Mouse (Mus musculus) heart, embryonic 15.5 days (tissue): Measurements from ENCODE around the gene 2010111I01Rik. TPM values are rescaled to one million over a fixed set of nuclear protein-coding genes. Genes with fewer than 3 reads are reported as not detected.
A peak's percentile ranks its signal among the peaks of the same experiment; 100 is the strongest.

Experiments
- ATAC-seq: fragments of 200-750 bp; cut with Nextera tagmentation; replicated peaks from 2 replicates; pipeline ENCODE4 v1.8.0; 2017; ENCODE audit warnings: low read depth, moderate TSS enrichment; ENCODE audit not compliant: insufficient number of reproducible peaks, insufficient read depth, low FRiP score
- H3K27ac ChIP-seq: fragments of 300-500 bp; sonication (generic); 2 replicates; pipeline ENCODE4 v1.5.1; 2015; ENCODE audit warnings: mild to moderate bottlenecking, inconsistent platforms
- H3K27me3 ChIP-seq: fragments of 300-500 bp; sonication (generic); 2 replicates; pipeline ENCODE4 v1.6.1; 2015; ENCODE audit warnings: inconsistent platforms
- H3K36me3 ChIP-seq: fragments of 300-500 bp; sonication (generic); 2 replicates; pipeline ENCODE4 v1.6.1; 2015; ENCODE audit warnings: mild to moderate bottlenecking, inconsistent platforms
- H3K4me1 ChIP-seq: fragments of 300-500 bp; sonication (generic); replicated peaks from 2 replicates; pipeline ENCODE4 v1.6.1; 2015; ENCODE audit warnings: inconsistent platforms
- H3K4me2 ChIP-seq: fragments of 300-500 bp; sonication (generic); 2 replicates; pipeline ENCODE4 v1.6.1; 2015; ENCODE audit warnings: inconsistent platforms, mild to moderate bottlenecking, moderate library complexity
- H3K4me3 ChIP-seq: fragments of 300-500 bp; sonication (generic); 2 replicates; pipeline ENCODE4 v1.5.1; 2015; ENCODE audit warnings: mild to moderate bottlenecking, inconsistent platforms
- H3K9ac ChIP-seq: fragments of 300-500 bp; sonication (generic); 2 replicates; pipeline ENCODE4 v1.6.1; 2015; ENCODE audit warnings: mild to moderate bottlenecking, inconsistent platforms
- H3K9me3 ChIP-seq: fragments of 300-500 bp; sonication (generic); replicated peaks from 2 replicates; pipeline ENCODE4 v1.6.1; 2016; ENCODE audit warnings: inconsistent platforms
- WGBS: fragments of 180-500 bp; shearing (Covaris S2); methylation state at CpG from one replicate; pipeline ENCODE4 v1.1.7; 2015; ENCODE audit warnings: mixed read lengths; 5-methylcytosine and 5-hydroxymethylcytosine counted together
- polyA plus RNA-seq: library from polyadenylated mRNA; unstranded; fragments of >200 nt; fragmentation: Nextera tagmentation; extraction: Ambion mirVana; gene quantifications from 2 replicates; pipeline ENCODE4 v1.2.1, GENCODE M21; 2015

2010111I01Rik gene
- polyA plus RNA-seq, 1 experiment from 2014 or later, result 59.9 TPM

GRCm38 (mm10) chr13:63031244-63031643 lies 66.6 kb downstream of the 2010111I01Rik start:
- H3K4me1 ChIP-seq, result peaks cover 7% of the 10 kb centered on the region
- no peaks in the 10 kb centered on the region for H3K36me3 ChIP-seq
- no peak overlapping the region for H3K9ac ChIP-seq
- H3K9me3 ChIP-seq, result no peaks in the 10 kb centered on the region
- ATAC-seq, result no peak
- no peak overlapping the region for H3K4me3 ChIP-seq
- 40% methylated on average over 1 of the region's 1 CpGs for WGBS
- no peak overlapping the region for H3K27ac ChIP-seq
- no peak overlapping the region for H3K4me2 ChIP-seq
- H3K27me3 ChIP-seq, result no peaks in the 10 kb centered on the region

DNA sequence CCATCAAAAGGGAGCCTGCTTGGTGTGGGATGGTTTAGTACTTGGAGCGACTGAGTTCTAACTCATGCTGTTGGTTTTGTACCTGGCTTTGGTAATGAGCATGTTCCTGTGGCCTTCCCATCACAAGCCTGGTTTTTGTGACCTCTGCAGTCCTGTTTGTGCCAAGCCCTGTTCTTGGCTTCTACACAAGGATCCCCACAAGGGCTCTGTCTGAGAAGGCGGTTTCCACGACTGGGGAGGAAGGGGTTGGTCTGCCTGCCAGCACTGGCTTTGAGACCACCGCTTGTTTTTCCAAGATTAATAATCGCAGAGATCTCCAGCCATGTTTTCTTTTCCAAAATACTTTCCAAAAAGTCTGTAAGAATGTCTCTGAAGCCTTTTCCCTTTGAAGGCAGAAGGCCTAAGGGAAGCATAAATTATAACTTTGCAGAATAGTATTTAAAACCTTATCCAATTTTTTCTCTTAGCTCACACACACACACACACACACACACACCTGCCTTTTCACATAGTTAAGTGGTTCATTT lies 67.7 kb downstream of the 2010111I01Rik start:
- Histone ChIP-seq H3K9ac (no peak overlapping the region), H3K4me2 (no peak overlapping the region), H3K27me3 (no peaks in the 10 kb centered on the region), H3K4me1 (peaks cover 7% of the 10 kb centered on the region), H3K36me3 (no peaks in the 10 kb centered on the region), H3K4me3 (no peak overlapping the region), H3K9me3 (no peaks in the 10 kb centered on the region), H3K27ac (peak overlapping the region; percentile 42; the same call in 1 of the 2 replicates)
- peak; percentile 60; the same call in 1 of the 2 replicates for ATAC-seq
- 68% methylated on average over 5 of the region's 5 CpGs for WGBS

- H3K36me3 ChIP-seq, result no peaks in the 10 kb centered on the region
- peaks cover 9% of the 10 kb centered on the region for H3K4me1 ChIP-seq
- H3K9ac ChIP-seq, result no peak overlapping the region
- H3K9me3 ChIP-seq, result no peaks in the 10 kb centered on the region
- no peak overlapping the region for H3K4me2 ChIP-seq
- 68% methylated on average over 8 of the region's 8 CpGs for WGBS
- peak overlapping the region; percentile 16 for H3K27ac ChIP-seq
- H3K27me3 ChIP-seq, result no peaks in the 10 kb centered on the region
- no peak for ATAC-seq
- H3K4me3 ChIP-seq, result no peak overlapping the region
These were observed 68.3 kb downstream of the 2010111I01Rik start for GRCm38 (mm10) chr13:63032958-63033357.

- no peak for ATAC-seq
- Histone ChIP-seq H3K4me3 (no peak overlapping the region), H3K27ac (peak overlapping the region; percentile 16), H3K36me3 (no peaks in the 10 kb centered on the region), H3K9me3 (no peaks in the 10 kb centered on the region), H3K4me2 (no peak overlapping the region), H3K9ac (no peak overlapping the region), H3K27me3 (no peaks in the 10 kb centered on the region), H3K4me1 (peaks cover 10% of the 10 kb centered on the region)
- 86% methylated on average over 2 of the region's 2 CpGs for WGBS
These were observed 68.7 kb downstream of the 2010111I01Rik start for GRCm38 (mm10) chr13:63033364-63033763.

DNA sequence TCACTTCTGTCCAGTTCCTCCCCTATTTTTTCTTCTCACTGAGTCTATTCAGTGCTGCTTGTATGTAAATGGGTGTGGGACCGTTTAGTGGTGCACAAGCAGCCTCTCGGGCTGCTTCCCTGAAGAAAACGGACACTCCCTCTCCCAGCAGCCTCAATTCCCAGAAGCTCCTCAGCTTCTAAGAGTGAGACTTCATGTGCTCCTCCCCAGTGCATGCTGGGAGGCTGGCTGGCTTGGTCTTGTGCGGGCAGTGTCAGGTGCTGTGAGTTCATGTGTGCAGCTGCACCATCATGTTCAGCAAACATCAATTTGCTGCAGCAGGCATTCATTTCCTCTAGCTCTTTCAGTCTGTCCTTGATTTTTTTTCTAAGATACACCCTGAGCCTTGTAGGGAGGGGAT lies 70.0 kb downstream of the 2010111I01Rik start:
- no peaks in the 10 kb centered on the region for H3K36me3 ChIP-seq
- H3K27ac ChIP-seq, result no peak overlapping the region
- no peaks in the 10 kb centered on the region for H3K27me3 ChIP-seq
- H3K9ac ChIP-seq, result no peak overlapping the region
- WGBS, result 68% methylated on average over 4 of the region's 4 CpGs
- H3K4me1 ChIP-seq, result peaks cover 12% of the 10 kb centered on the region
- no peak overlapping the region for H3K4me2 ChIP-seq
- no peaks in the 10 kb centered on the region for H3K9me3 ChIP-seq
- H3K4me3 ChIP-seq, result no peak overlapping the region
- no peak for ATAC-seq

DNA sequence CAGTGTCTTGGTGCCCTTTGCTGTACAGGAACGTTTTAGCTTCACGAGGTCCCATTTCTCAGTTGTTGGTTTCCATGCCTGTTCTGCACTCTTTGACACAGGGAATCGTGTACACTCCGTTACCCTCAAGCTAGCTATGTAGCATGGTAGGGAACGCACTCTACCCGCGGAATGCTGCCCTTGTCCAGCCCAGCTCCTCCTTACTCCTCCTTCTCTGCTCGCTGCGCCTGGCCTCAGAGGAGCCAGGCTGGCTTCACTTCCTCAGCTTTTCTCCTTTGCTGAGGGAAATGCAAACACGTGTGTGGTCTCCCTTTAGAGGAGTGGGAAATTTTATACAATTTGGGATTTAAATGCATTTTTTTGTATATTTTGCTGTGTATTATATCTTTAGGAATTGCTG lies 73.2 kb downstream of the 2010111I01Rik start:
- Histone ChIP-seq H3K27ac (no peak overlapping the region), H3K4me1 (0 out of 2 replicates have a peak, but pooled peaks cover 7% of the 10 kb centered on the region), H3K36me3 (no peaks in the 10 kb centered on the region), H3K9me3 (no peaks in the 10 kb centered on the region), H3K9ac (no peak overlapping the region), H3K4me3 (no peak overlapping the region), H3K4me2 (no peak overlapping the region), H3K27me3 (no peaks in the 10 kb centered on the region)
- ATAC-seq, result no peak
- 47% methylated on average over 10 of the region's 10 CpGs for WGBS

DNA sequence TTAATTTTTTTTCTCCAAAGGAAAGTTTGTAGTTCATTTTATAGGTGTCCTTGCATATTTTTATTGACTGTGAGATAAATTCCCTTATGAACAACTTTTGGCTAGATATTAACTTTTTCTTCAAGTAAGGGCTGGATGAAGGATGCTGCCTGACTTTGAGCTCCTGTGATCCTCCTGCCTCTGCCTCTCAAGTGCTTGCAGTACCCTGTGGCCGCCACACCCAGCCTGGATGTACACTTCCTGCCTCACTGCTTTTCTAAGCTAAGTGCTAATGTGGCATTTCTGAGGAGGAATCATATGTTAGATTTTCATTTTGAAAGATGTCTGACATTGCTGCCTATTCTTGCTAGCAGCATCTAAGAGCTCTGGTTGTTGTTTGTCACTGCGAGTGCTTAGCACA lies 73.7 kb downstream of the 2010111I01Rik start:
- no peak overlapping the region for H3K27ac ChIP-seq
- H3K9me3 ChIP-seq, result no peaks in the 10 kb centered on the region
- H3K36me3 ChIP-seq, result no peaks in the 10 kb centered on the region
- no peak for ATAC-seq
- 0 out of 2 replicates have a peak, but pooled peaks cover 7% of the 10 kb centered on the region for H3K4me1 ChIP-seq
- no peak overlapping the region for H3K4me2 ChIP-seq
- H3K9ac ChIP-seq, result no peak overlapping the region
- 81% methylated on average over 2 of the region's 2 CpGs for WGBS
- no peaks in the 10 kb centered on the region for H3K27me3 ChIP-seq
- H3K4me3 ChIP-seq, result no peak overlapping the region

GRCm38 (mm10) chr13:63038871-63039270 lies 74.2 kb downstream of the 2010111I01Rik start:
- H3K27ac ChIP-seq, result no peak overlapping the region
- H3K4me2 ChIP-seq, result no peak overlapping the region
- no peak overlapping the region for H3K9ac ChIP-seq
- ATAC-seq, result no peak
- H3K9me3 ChIP-seq, result no peaks in the 10 kb centered on the region
- H3K4me1 ChIP-seq, result 0 out of 2 replicates have a peak, but pooled peaks cover 7% of the 10 kb centered on the region
- no peaks in the 10 kb centered on the region for H3K36me3 ChIP-seq
- H3K4me3 ChIP-seq, result no peak overlapping the region
- WGBS, result 65% methylated on average over 1 of the region's 1 CpGs
- no peaks in the 10 kb centered on the region for H3K27me3 ChIP-seq

GRCm38 (mm10) chr13:63039326-63039725 lies 74.6 kb downstream of the 2010111I01Rik start:
- Histone ChIP-seq H3K4me2 (no peak overlapping the region), H3K4me3 (no peak overlapping the region), H3K9ac (no peak overlapping the region), H3K9me3 (no peaks in the 10 kb centered on the region), H3K27ac (peak overlapping the region; percentile 22; the same call in 1 of the 2 replicates), H3K27me3 (no peaks in the 10 kb centered on the region), H3K4me1 (0 out of 2 replicates have a peak, but pooled peaks cover 9% of the 10 kb centered on the region), H3K36me3 (no peaks in the 10 kb centered on the region)
- WGBS, result 32% methylated on average over 6 of the region's 6 CpGs
- no peak for ATAC-seq

GRCm38 (mm10) chr13:63039848-63040247 lies 75.2 kb downstream of the 2010111I01Rik start:
- Histone ChIP-seq H3K4me2 (no peak overlapping the region), H3K9ac (no peak overlapping the region), H3K36me3 (no peaks in the 10 kb centered on the region), H3K9me3 (no peaks in the 10 kb centered on the region), H3K27me3 (no peaks in the 10 kb centered on the region), H3K4me3 (no peak overlapping the region), H3K4me1 (0 out of 2 replicates have a peak, but pooled peaks cover 9% of the 10 kb centered on the region), H3K27ac (peak overlapping the region; percentile 22; the same call in 1 of the 2 replicates)
- ATAC-seq, result no peak
- 68% methylated on average over 2 of the region's 2 CpGs for WGBS

GRCm38 (mm10) chr13:63045504-63046205 lies 81.0 kb downstream of the 2010111I01Rik start:
- H3K4me3 ChIP-seq, result no peak overlapping the region
- ATAC-seq, result no peak
- no peaks in the 10 kb centered on the region for H3K27me3 ChIP-seq
- 63% methylated on average over 2 of the region's 2 CpGs for WGBS
- H3K9ac ChIP-seq, result no peak overlapping the region
- no peaks in the 10 kb centered on the region for H3K9me3 ChIP-seq
- no peak overlapping the region for H3K27ac ChIP-seq
- 0 out of 2 replicates have a peak, but pooled peaks cover 2% of the 10 kb centered on the region for H3K4me1 ChIP-seq
- no peak overlapping the region for H3K4me2 ChIP-seq
- no peaks in the 10 kb centered on the region for H3K36me3 ChIP-seq
